Mouse (Mus musculus): ENCODE measurements around the gene Clrn2. TPM values are rescaled to one million over a fixed set of nuclear protein-coding genes. Genes with fewer than 3 reads are reported as not detected.
"Not testable (repeated sequence)": the region's sequence is repeated elsewhere in the genome, so short reads cannot be mapped to it uniquely, and the experiment has no call there.

The Clrn2 gene
- polyA plus RNA-seq (2014; fragmentation: Nextera tagmentation; extraction: Ambion mirVana): not detected in 2 replicates

- Histone ChIP-seq H3K4me2 (ENCODE audit: low read length) (no peak within 1 kb of the TSS), H3K27ac (ENCODE audit: low read depth, low read length) (no peak within 1 kb of the TSS), H3K27me3 (replicated peaks; ENCODE audit: control insufficient read depth, insufficient read depth, low read length) (no peaks in the 10 kb centered on the region), H3K9me3 (replicated peaks; ENCODE audit: control insufficient read depth, low read length) (no peaks in the 10 kb centered on the region), H3K4me3 (ENCODE audit: low read depth, low read length) (no peak within 1 kb of the TSS), H3K36me3 (ENCODE audit: control insufficient read depth, insufficient read depth, low read length) (no peaks in the 10 kb centered on the region), H3K9ac (ENCODE audit: low read length) (no peak within 1 kb of the TSS), H3K4me1 (ENCODE audit: control insufficient read depth, insufficient read depth, low read length) (peaks cover 10% of the 10 kb centered on the region; the same call in 1 of the 2 replicates)
- ATAC-seq: no peak
- no peak for DNase-seq (ENCODE audit: low spot score)
- WGBS: 79% methylated on average over 6 of the region's 6 CpGs
Measured at GRCm38 (mm10) chr5:45453451-45453850, at the start of gene Clrn2. TSS of gene Clrn2 (plus strand) at chr5:45453751.

- H3K27ac ChIP-seq (ENCODE audit: low read depth, low read length): no peak overlapping the region
- no peaks in the 10 kb centered on the region for H3K27me3 ChIP-seq (replicated peaks; ENCODE audit: control insufficient read depth, insufficient read depth, low read length)
- no peak for DNase-seq (ENCODE audit: low spot score)
- no peaks in the 10 kb centered on the region for H3K4me1 ChIP-seq (ENCODE audit: control insufficient read depth, insufficient read depth, low read length)
- WGBS: 75% methylated on average over 2 of the region's 2 CpGs
- no peak overlapping the region for H3K9ac ChIP-seq (ENCODE audit: low read length)
- H3K4me3 ChIP-seq (ENCODE audit: low read depth, low read length): no peak overlapping the region
- no peaks in the 10 kb centered on the region for H3K9me3 ChIP-seq (replicated peaks; ENCODE audit: control insufficient read depth, low read length)
- no peak overlapping the region for H3K4me2 ChIP-seq (ENCODE audit: low read length)
- H3K36me3 ChIP-seq (ENCODE audit: control insufficient read depth, insufficient read depth, low read length): no peaks in the 10 kb centered on the region
- ATAC-seq: no peak
Measured at GRCm38 (mm10) chr5:45406129-45406528, 47.4 kb upstream of the Clrn2 start.

- 88% methylated on average over 3 of the region's 3 CpGs for WGBS
- Histone ChIP-seq H3K27me3 (replicated peaks; ENCODE audit: control insufficient read depth, insufficient read depth, low read length) (no peaks in the 10 kb centered on the region), H3K4me1 (ENCODE audit: control insufficient read depth, insufficient read depth, low read length) (no peaks in the 10 kb centered on the region), H3K36me3 (ENCODE audit: control insufficient read depth, insufficient read depth, low read length) (no peaks in the 10 kb centered on the region), H3K4me3 (ENCODE audit: low read depth, low read length) (no peak overlapping the region), H3K9ac (ENCODE audit: low read length) (no peak overlapping the region), H3K4me2 (ENCODE audit: low read length) (no peak overlapping the region), H3K9me3 (replicated peaks; ENCODE audit: control insufficient read depth, low read length) (no peaks in the 10 kb centered on the region), H3K27ac (ENCODE audit: low read depth, low read length) (no peak overlapping the region)
- DNase-seq (ENCODE audit: low spot score) (no peak), ATAC-seq (no peak)
Measured at GRCm38 (mm10) chr5:45416478-45416877, 37.1 kb upstream of the Clrn2 start.

DNA sequence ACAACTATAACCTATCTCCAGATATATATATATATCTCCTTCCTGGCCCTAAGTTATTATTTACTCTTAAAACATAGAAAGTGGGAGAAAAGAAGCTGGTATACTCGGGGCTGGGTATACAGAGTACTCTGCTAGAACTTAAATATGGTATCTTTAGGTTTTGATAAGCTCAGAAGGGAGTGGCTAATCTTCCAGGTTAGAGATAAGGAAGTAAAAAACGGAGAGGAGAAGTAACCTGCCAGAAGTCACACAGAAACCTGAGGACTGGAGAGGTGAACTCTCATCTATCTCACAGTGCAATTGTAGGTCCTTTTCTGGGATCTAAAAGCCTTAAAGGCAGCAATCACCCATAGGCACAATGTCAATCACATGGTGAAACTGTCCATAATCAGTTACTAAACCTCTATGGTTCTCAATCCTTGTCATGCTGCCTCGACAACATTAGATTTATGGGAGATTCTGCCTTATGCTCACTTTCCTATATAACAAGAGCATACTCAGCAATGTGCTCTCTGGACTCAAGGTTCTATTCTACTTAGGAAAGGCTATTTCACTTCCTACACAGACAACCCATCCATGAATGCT is 35.6 kb upstream of the Clrn2 start:
- Histone ChIP-seq H3K4me2 (ENCODE audit: low read length) (no peak overlapping the region), H3K27me3 (replicated peaks; ENCODE audit: control insufficient read depth, insufficient read depth, low read length) (no peaks in the 10 kb centered on the region), H3K4me1 (ENCODE audit: control insufficient read depth, insufficient read depth, low read length) (no peaks in the 10 kb centered on the region), H3K4me3 (ENCODE audit: low read depth, low read length) (no peak overlapping the region), H3K9me3 (replicated peaks; ENCODE audit: control insufficient read depth, low read length) (no peaks in the 10 kb centered on the region), H3K9ac (ENCODE audit: low read length) (no peak overlapping the region), H3K36me3 (ENCODE audit: control insufficient read depth, insufficient read depth, low read length) (no peaks in the 10 kb centered on the region), H3K27ac (ENCODE audit: low read depth, low read length) (no peak overlapping the region)
- 83% methylated on average over 3 of the region's 3 CpGs for WGBS
- no peak for ATAC-seq
- DNase-seq (ENCODE audit: low spot score): no peak

- Histone ChIP-seq H3K27me3 (replicated peaks; ENCODE audit: control insufficient read depth, insufficient read depth, low read length) (no peaks in the 10 kb centered on the region), H3K4me1 (ENCODE audit: control insufficient read depth, insufficient read depth, low read length) (no peaks in the 10 kb centered on the region), H3K9me3 (replicated peaks; ENCODE audit: control insufficient read depth, low read length) (no peaks in the 10 kb centered on the region), H3K9ac (ENCODE audit: low read length) (no peak overlapping the region), H3K36me3 (ENCODE audit: control insufficient read depth, insufficient read depth, low read length) (no peaks in the 10 kb centered on the region), H3K27ac (ENCODE audit: low read depth, low read length) (no peak overlapping the region), H3K4me3 (ENCODE audit: low read depth, low read length) (no peak overlapping the region), H3K4me2 (ENCODE audit: low read length) (no peak overlapping the region)
- no peak for ATAC-seq
- no peak for DNase-seq (ENCODE audit: low spot score)
- 70% methylated on average over 10 of the region's 10 CpGs for WGBS
Measured at GRCm38 (mm10) chr5:45419841-45420638, 33.5 kb upstream of the Clrn2 start.

GRCm38 (mm10) chr5:45421881-45422844 is 31.4 kb upstream of the Clrn2 start:
- no peak overlapping the region for H3K4me3 ChIP-seq (ENCODE audit: low read depth, low read length)
- H3K4me1 ChIP-seq (ENCODE audit: control insufficient read depth, insufficient read depth, low read length): no peaks in the 10 kb centered on the region
- no peak overlapping the region for H3K27ac ChIP-seq (ENCODE audit: low read depth, low read length)
- DNase-seq (ENCODE audit: low spot score) (no peak), ATAC-seq (no peak)
- no peaks in the 10 kb centered on the region for H3K27me3 ChIP-seq (replicated peaks; ENCODE audit: control insufficient read depth, insufficient read depth, low read length)
- H3K9me3 ChIP-seq (replicated peaks; ENCODE audit: control insufficient read depth, low read length): no peaks in the 10 kb centered on the region
- no peak overlapping the region for H3K4me2 ChIP-seq (ENCODE audit: low read length)
- H3K36me3 ChIP-seq (ENCODE audit: control insufficient read depth, insufficient read depth, low read length): no peaks in the 10 kb centered on the region
- no peak overlapping the region for H3K9ac ChIP-seq (ENCODE audit: low read length)
- 86% methylated on average over 12 of the region's 12 CpGs for WGBS

DNA sequence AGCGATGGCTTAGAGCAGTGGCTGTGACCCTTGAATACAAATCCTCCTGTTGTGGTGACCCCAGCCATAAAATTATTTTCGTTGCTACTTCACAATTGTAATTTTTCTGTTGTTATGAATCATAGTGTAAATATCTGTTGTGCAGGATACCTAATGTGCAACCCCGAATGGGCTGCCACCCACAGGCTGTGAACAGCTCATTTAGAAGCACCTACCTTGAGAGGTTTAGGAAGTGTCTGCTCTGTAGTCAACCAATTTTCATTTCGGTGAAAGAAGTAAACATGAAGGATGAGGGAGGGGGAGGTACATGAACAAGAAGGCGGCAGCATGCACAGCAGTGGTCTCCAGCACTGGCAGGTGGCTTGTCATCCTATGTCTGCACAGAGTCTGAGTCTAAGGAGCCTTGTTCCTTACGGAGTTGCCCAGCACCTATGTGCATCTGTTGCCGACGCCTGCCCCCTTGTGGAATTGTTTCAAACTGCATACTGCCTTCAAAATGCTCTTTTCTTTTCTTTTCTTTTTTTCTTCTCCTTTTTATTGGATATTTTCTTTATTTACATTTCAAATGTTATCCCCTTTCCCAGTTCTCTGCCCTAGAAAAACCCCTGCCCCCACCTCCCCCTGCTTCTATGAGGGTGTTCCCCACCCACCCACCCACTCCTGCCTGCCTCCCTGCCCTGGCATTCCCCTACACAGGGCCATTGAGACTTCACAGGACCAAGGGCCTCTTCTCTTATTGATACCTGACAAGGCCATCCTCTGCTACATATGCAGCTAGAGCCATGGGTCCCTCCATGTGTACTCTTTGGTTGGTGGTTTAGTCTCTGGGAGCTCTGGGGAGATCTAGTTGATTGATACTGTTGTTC is 29.3 kb upstream of the Clrn2 start:
- ATAC-seq: peak; percentile 94
- no peak overlapping the region for H3K27ac ChIP-seq (ENCODE audit: low read depth, low read length)
- no peaks in the 10 kb centered on the region for H3K9me3 ChIP-seq (replicated peaks; ENCODE audit: control insufficient read depth, low read length)
- peak; percentile 82 for DNase-seq (ENCODE audit: low spot score)
- no peak overlapping the region for H3K4me3 ChIP-seq (ENCODE audit: low read depth, low read length)
- no peaks in the 10 kb centered on the region for H3K36me3 ChIP-seq (ENCODE audit: control insufficient read depth, insufficient read depth, low read length)
- no peaks in the 10 kb centered on the region for H3K4me1 ChIP-seq (ENCODE audit: control insufficient read depth, insufficient read depth, low read length)
- 40% methylated on average over 8 of the region's 8 CpGs for WGBS
- no peak overlapping the region for H3K9ac ChIP-seq (ENCODE audit: low read length)
- no peaks in the 10 kb centered on the region for H3K27me3 ChIP-seq (replicated peaks; ENCODE audit: control insufficient read depth, insufficient read depth, low read length)
- H3K4me2 ChIP-seq (ENCODE audit: low read length): no peak overlapping the region

GRCm38 (mm10) chr5:45425771-45426170 is 27.8 kb upstream of the Clrn2 start:
- not testable (repeated sequence) for ATAC-seq; H3K4me1 ChIP-seq (ENCODE audit: control insufficient read depth, insufficient read depth, low read length); H3K27me3 ChIP-seq (replicated peaks; ENCODE audit: control insufficient read depth, insufficient read depth, low read length); H3K9me3 ChIP-seq (replicated peaks; ENCODE audit: control insufficient read depth, low read length); H3K36me3 ChIP-seq (ENCODE audit: control insufficient read depth, insufficient read depth, low read length); H3K4me3 ChIP-seq (ENCODE audit: low read depth, low read length); H3K4me2 ChIP-seq (ENCODE audit: low read length); H3K27ac ChIP-seq (ENCODE audit: low read depth, low read length); H3K9ac ChIP-seq (ENCODE audit: low read length); DNase-seq (ENCODE audit: low spot score)
- WGBS: 24% methylated on average over 1 of the region's 1 CpGs
